Mouse (Mus musculus) kidney, postnatal 4 days (tissue): ENCODE data around the gene Btg4.

ENCODE experiments used
- DNase-seq, 2 experiments: peaks; one replicate each; pipeline ENCODE4 v3.0.0; 2021; ENCODE audit warnings: mixed read lengths in 2 of 2

The Btg4 gene

DNA sequence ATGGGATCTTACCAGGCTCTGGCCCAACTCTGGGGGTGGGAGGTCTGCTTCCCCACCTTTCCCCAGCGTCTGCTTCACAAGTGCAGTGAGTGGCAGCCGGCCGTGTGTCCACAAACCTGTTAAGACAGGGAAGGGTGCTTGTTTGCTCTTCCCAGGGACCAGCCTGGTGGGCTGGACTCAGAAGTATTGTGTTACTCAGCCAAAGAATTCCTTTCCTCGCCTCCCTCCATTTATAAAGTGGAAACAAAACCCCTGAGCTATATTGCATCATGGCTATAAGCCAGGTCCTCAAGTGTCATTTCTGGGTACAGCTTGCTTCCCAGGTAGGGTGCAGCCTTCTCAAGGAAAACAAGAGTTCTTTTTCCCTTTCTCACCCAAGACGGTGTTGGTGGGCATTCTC lies 108.0 kb downstream of the Btg4 start:
- no peak for DNase-seq

DNA sequence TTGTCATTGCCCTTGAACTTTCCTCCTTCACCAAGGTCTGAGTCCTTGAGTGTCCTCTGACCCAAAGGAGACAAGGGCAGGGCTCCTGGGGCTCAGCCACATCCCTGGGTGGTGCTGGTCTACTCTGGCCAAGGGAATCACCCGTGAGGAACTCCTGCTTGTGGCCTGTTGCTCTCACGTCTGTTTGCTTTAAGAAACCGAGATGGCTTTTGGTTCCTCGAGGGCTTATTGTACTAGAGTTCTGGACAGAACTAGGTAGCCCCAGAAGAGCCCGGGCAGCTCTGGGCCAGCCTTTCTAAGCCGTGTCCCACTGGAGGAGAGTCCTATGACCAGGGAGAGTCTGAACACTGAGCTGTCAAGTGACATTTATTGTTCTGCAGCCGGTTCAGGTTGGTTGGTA lies 108.4 kb downstream of the Btg4 start:
- no peak for DNase-seq
